9 mouse cellular contexts compared by ENCODE assay signal in genomic region chr7:27310306-27310705, GRCm38 (mm10). TPM values are rescaled to one million over a fixed set of nuclear protein-coding genes. Genes with fewer than 3 reads are reported as not detected.
DNase-seq lines count a peak whose midpoint lies in the region; ATAC-seq and TF ChIP-seq lines count a peak whose summit lies in the region.
"Had no signal": no experiment of that assay in that cellular context is flagged by ENCODE, and none has a peak within 500 bp of the region (broad histone marks: within the 10 kb centered on the region; RNA-seq: fewer than 3 reads in every experiment).

No protein-coding gene starts in this region.

- WGBS in cerebellum, adult 2 months = 8% methylated on average over 17 of the region's 17 CpGs
- WGBS in forebrain, embryonic 10.5 days = 5% methylated on average over 17 of the region's 17 CpGs
- 6% methylated on average over 17 of the region's 17 CpGs for WGBS in hindbrain, embryonic 15.5 days
- WGBS in lung, embryonic 16.5 days = 12% methylated on average over 17 of the region's 17 CpGs
- WGBS in thymus, adult 2 months = 14% methylated on average over 17 of the region's 17 CpGs

- H3K4me1 ChIP-seq in cerebellum, adult 2 months (ENCODE audit: control insufficient read depth, insufficient read depth, low read length) = peaks cover 4% of the 10 kb centered on the region; the same call in 1 of the 2 replicates
- H3K4me1 ChIP-seq in ES-E14 (ENCODE audit: control insufficient read depth in 2 of 2, insufficient read depth in 2 of 2, low read length in 2 of 2, poor library complexity in 1 of 2) = peaks cover 7 to 9% of the 10 kb centered on the region in 2 experiments
- peaks cover 25% of the 10 kb centered on the region for H3K4me1 ChIP-seq in forebrain, embryonic 10.5 days
- peaks cover 12% of the 10 kb centered on the region for H3K4me1 ChIP-seq in hindbrain, embryonic 15.5 days (replicated peaks)
- peaks cover 20% of the 10 kb centered on the region for H3K4me1 ChIP-seq in lung, embryonic 16.5 days (replicated peaks; ENCODE audit: control insufficient read depth, insufficient read depth, low read length)
- H3K4me1 ChIP-seq in thymus, adult 2 months (replicated peaks; ENCODE audit: control insufficient read depth, insufficient read depth, low read length) = peaks cover 8% of the 10 kb centered on the region

- peak overlapping the region; percentile 55 for H3K4me2 ChIP-seq in hindbrain, embryonic 15.5 days
- peak overlapping the region; percentile 59 for H3K4me2 ChIP-seq in lung, embryonic 16.5 days (ENCODE audit: low read depth, low read length)

- peaks cover 21% of the 10 kb centered on the region for H3K36me3 ChIP-seq in ES-E14 (ENCODE audit: control insufficient read depth, insufficient read depth, low read length, poor library complexity, severe bottlenecking)
- peaks cover 12% of the 10 kb centered on the region for H3K36me3 ChIP-seq in forebrain, embryonic 10.5 days (replicated peaks)
- peaks cover 14% of the 10 kb centered on the region for H3K36me3 ChIP-seq in hindbrain, embryonic 15.5 days
- peaks cover 21% of the 10 kb centered on the region for H3K36me3 ChIP-seq in lung, embryonic 16.5 days (ENCODE audit: control insufficient read depth, insufficient read depth, low read length)
- no peaks in the 10 kb centered on the region for H3K36me3 ChIP-seq in thymus, adult 2 months (ENCODE audit: control insufficient read depth, insufficient read depth, low read length)

- peak; percentile 63 for ATAC-seq in hindbrain, embryonic 15.5 days (ENCODE audit: low FRiP score, low read depth)
- peak; percentile 35 for ATAC-seq in lung, embryonic 16.5 days (ENCODE audit: low read depth)

- H3K27ac ChIP-seq in cerebellum, adult 2 months (ENCODE audit: insufficient read depth, low read length) = no peak overlapping the region
- H3K27ac ChIP-seq in ES-E14 (ENCODE audit: insufficient read depth, low read depth, low read length, poor library complexity, severe bottlenecking) = peak overlapping the region; percentile 98
- H3K27ac ChIP-seq in forebrain, embryonic 10.5 days = no peak overlapping the region
- H3K27ac ChIP-seq in hindbrain, embryonic 15.5 days (replicated peaks) = no peak overlapping the region
- H3K27ac ChIP-seq in lung, embryonic 16.5 days (ENCODE audit: low read length) = peak overlapping the region; percentile 83
- no peak overlapping the region for H3K27ac ChIP-seq in thymus, adult 2 months (ENCODE audit: control insufficient read depth, insufficient read depth, low read length)

- TF ChIP-seq POLR2A in cerebellum, adult 2 months (IDR thresholded peaks at IDR 0.05; ENCODE audit: borderline replicate concordance, insufficient read depth, low read length) = no peak
- TF ChIP-seq POLR2A in thymus, adult 2 months (IDR thresholded peaks at IDR 0.05; ENCODE audit: control insufficient read depth, extremely low read depth, insufficient read depth, low read length, poor library complexity) = no peak

- TF ChIP-seq CTCF in cerebellum, adult 2 months (IDR thresholded peaks at IDR 0.05; ENCODE audit: borderline replicate concordance, insufficient read depth, low read depth, low read length) = no peak
- no peak for TF ChIP-seq CTCF in thymus, adult 2 months (IDR thresholded peaks at IDR 0.05; ENCODE audit: borderline replicate concordance, control insufficient read depth, extremely low read depth, insufficient read depth, low read length, poor library complexity)

- peak; percentile 60 to 64 for DNase-seq in cerebellum, adult 2 months
- no peak for DNase-seq in cerebellum, adult 11 months
- no peak for DNase-seq in ES-E14 (ENCODE audit: low read depth, low spot score)
- no peak for DNase-seq in forebrain, embryonic 10.5 days (ENCODE audit: extremely low spot score, low spot score)
- DNase-seq in urinary bladder, postnatal 25 days (ENCODE audit: low spot score) = peak; percentile 60
- no peak for DNase-seq in thymus, adult 2 months

- peaks cover 1% of the 10 kb centered on the region; the same call in 1 of the 2 replicates for H3K9me3 ChIP-seq in ES-E14 (ENCODE audit: control insufficient read depth, insufficient read depth, low read depth, low read length)
- peaks cover 22% of the 10 kb centered on the region; the same call in 1 of the 2 replicates for H3K9me3 ChIP-seq in forebrain, embryonic 10.5 days
- no peaks in the 10 kb centered on the region for H3K9me3 ChIP-seq in hindbrain, embryonic 15.5 days
- peaks cover 8% of the 10 kb centered on the region for H3K9me3 ChIP-seq in lung, embryonic 16.5 days (ENCODE audit: control insufficient read depth, low read length)

- in situ Hi-C loops in ES-E14 (cut with MboI; ENCODE audit: low sequenced_read_pairs in 2 of 2, unreplicated experiment in 2 of 2) = no loop called here

- H3K9ac ChIP-seq in ES-E14 (ENCODE audit: insufficient read depth, low read depth, low read length, poor library complexity, severe bottlenecking) = peak overlapping the region; percentile 74
- 0 out of 2 replicates have a peak overlapping the region, but pooled peaks have one; percentile 10 for H3K9ac ChIP-seq in hindbrain, embryonic 15.5 days
- H3K9ac ChIP-seq in lung, embryonic 16.5 days (ENCODE audit: low read length) = peak overlapping the region; percentile 50

- peak overlapping the region; percentile 25 for H3K4me3 ChIP-seq in cerebellum, adult 2 months (replicated peaks; ENCODE audit: insufficient read depth, low read depth, low read length)
- H3K4me3 ChIP-seq in ES-E14 (ENCODE audit: insufficient read depth in 1 of 2, low read depth in 1 of 2, low read length in 2 of 2, poor library complexity in 1 of 2, severe bottlenecking in 1 of 2) = peak overlapping the region; percentile 64
- peak overlapping the region; percentile 47 for H3K4me3 ChIP-seq in forebrain, embryonic 10.5 days
- H3K4me3 ChIP-seq in hindbrain, embryonic 15.5 days = peak overlapping the region; percentile 29
- peak overlapping the region; percentile 37 for H3K4me3 ChIP-seq in lung, embryonic 16.5 days (ENCODE audit: low read length)
- H3K4me3 ChIP-seq in thymus, adult 2 months (ENCODE audit: control insufficient read depth, insufficient read depth, low read length) = no peak overlapping the region

- no peaks in the 10 kb centered on the region for H3K27me3 ChIP-seq in cerebellum, adult 2 months (ENCODE audit: control insufficient read depth, insufficient read depth, low read length)
- peaks cover 39% of the 10 kb centered on the region for H3K27me3 ChIP-seq in forebrain, embryonic 10.5 days (ENCODE audit: poor library complexity, severe bottlenecking)
- H3K27me3 ChIP-seq in hindbrain, embryonic 15.5 days = peaks cover 14% of the 10 kb centered on the region; the same call in 1 of the 2 replicates
- no peaks in the 10 kb centered on the region for H3K27me3 ChIP-seq in lung, embryonic 16.5 days (ENCODE audit: control insufficient read depth, insufficient read depth, low read depth, low read length)
- H3K27me3 ChIP-seq in thymus, adult 2 months (ENCODE audit: control insufficient read depth, insufficient read depth, low read length) = no peaks in the 10 kb centered on the region

TF ChIP-seq in ES-E14, 5 proteins besides CTCF, POLR2A, EP300 and RAD21:
- TF ChIP-seq HCFC1 (IDR thresholded peaks at IDR 0.05; ENCODE audit: borderline replicate concordance, insufficient read depth, low read length) = 0 out of 2 replicates have a peak, but pooled peaks have one; percentile 18
- TF ChIP-seq MAFK (IDR thresholded peaks at IDR 0.05; ENCODE audit: insufficient read depth, low read depth, low read length) = no peak

RNA-seq across cellular contexts. Expression of gene Ltbp4, which starts 27.2 kb away (rescaled TPM):
- 26.9 and 28.2 TPM in 2 replicates for polyA plus RNA-seq in cerebellum, adult 2 months (2012; rRNA removed)
- total RNA-seq in ES-E14 (2012; rRNA removed) = 65.8 and 114 TPM in 2 replicates
- 8.5 and 11.1 TPM in 2 replicates for polyA plus RNA-seq in forebrain, embryonic 10.5 days (2016; fragmentation: Nextera tagmentation; extraction: Ambion mirVana)
- polyA plus RNA-seq in hindbrain, embryonic 15.5 days (2015; fragmentation: Nextera tagmentation; extraction: Ambion mirVana) = 12.9 and 13.9 TPM in 2 replicates
- polyA plus RNA-seq in lung, embryonic 16.5 days (2015; fragmentation: Nextera tagmentation; extraction: Ambion mirVana) = 107 and 127 TPM in 2 replicates
- polyA plus RNA-seq in thymus, adult 2 months (2012; rRNA removed) = 48.3 and 77.5 TPM in 2 replicates

RNA-seq across cellular contexts. Expression of gene Shkbp1, which starts 45.5 kb away (rescaled TPM):
- polyA plus RNA-seq in cerebellum, adult 2 months (2012; rRNA removed) = 41.6 and 43.7 TPM in 2 replicates
- total RNA-seq in ES-E14 (2012; rRNA removed) = 28.8 and 45.5 TPM in 2 replicates
- polyA plus RNA-seq in forebrain, embryonic 10.5 days (2016; fragmentation: Nextera tagmentation; extraction: Ambion mirVana) = 62.4 and 67.7 TPM in 2 replicates
- polyA plus RNA-seq in hindbrain, embryonic 15.5 days (2015; fragmentation: Nextera tagmentation; extraction: Ambion mirVana) = 42.8 and 46.6 TPM in 2 replicates
- polyA plus RNA-seq in lung, embryonic 16.5 days (2015; fragmentation: Nextera tagmentation; extraction: Ambion mirVana) = 43.6 and 46.2 TPM in 2 replicates
- polyA plus RNA-seq in thymus, adult 2 months (2012; rRNA removed) = 203 and 206 TPM in 2 replicates

RNA-seq across cellular contexts. Expression of gene Gm20479, which starts 46.9 kb away (rescaled TPM):
- 0.38 TPM in 1 of 2 replicates, not detected in the other for polyA plus RNA-seq in cerebellum, adult 2 months (2012; rRNA removed)
- total RNA-seq in ES-E14 (2012; rRNA removed) = 1.4 and 1.5 TPM in 2 replicates
- polyA plus RNA-seq in forebrain, embryonic 10.5 days (2016; fragmentation: Nextera tagmentation; extraction: Ambion mirVana) = 1.4 TPM in 1 of 2 replicates, not detected in the other
- not detected in 2 replicates for polyA plus RNA-seq in hindbrain, embryonic 15.5 days (2015; fragmentation: Nextera tagmentation; extraction: Ambion mirVana)
- 0.52 and 1.1 TPM in 2 replicates for polyA plus RNA-seq in lung, embryonic 16.5 days (2015; fragmentation: Nextera tagmentation; extraction: Ambion mirVana)
- polyA plus RNA-seq in thymus, adult 2 months (2012; rRNA removed) = not detected in 2 replicates
- total RNA-seq: gastrocnemius, postnatal 4 days had no signal

RNA-seq across cellular contexts. Expression of gene Numbl, which starts 52.1 kb away (rescaled TPM):
- polyA plus RNA-seq in cerebellum, adult 2 months (2012; rRNA removed) = 56.7 and 64.1 TPM in 2 replicates
- total RNA-seq in ES-E14 (2012; rRNA removed) = 11.9 and 14.1 TPM in 2 replicates
- 13.6 and 15.6 TPM in 2 replicates for polyA plus RNA-seq in forebrain, embryonic 10.5 days (2016; fragmentation: Nextera tagmentation; extraction: Ambion mirVana)
- 57.8 and 67.5 TPM in 2 replicates for polyA plus RNA-seq in hindbrain, embryonic 15.5 days (2015; fragmentation: Nextera tagmentation; extraction: Ambion mirVana)
- polyA plus RNA-seq in lung, embryonic 16.5 days (2015; fragmentation: Nextera tagmentation; extraction: Ambion mirVana) = 14.8 and 14.9 TPM in 2 replicates
- 10.3 and 10.7 TPM in 2 replicates for polyA plus RNA-seq in thymus, adult 2 months (2012; rRNA removed)

Comparison
In these comparisons a context has a peak if more than half of its experiments do, and no peak if none do; other contexts are left out.
1. DNase-seq: peak in cerebellum, adult 2 months (2 of 2) and urinary bladder, postnatal 25 days (single experiment); none in cerebellum, adult 11 months (single experiment), ES-E14 (single experiment), forebrain, embryonic 10.5 days (single experiment) and thymus, adult 2 months (single experiment).
2. H3K27ac ChIP-seq: peak in ES-E14 (single experiment) and lung, embryonic 16.5 days (single experiment); none in cerebellum, adult 2 months (single experiment), forebrain, embryonic 10.5 days (single experiment), hindbrain, embryonic 15.5 days (single experiment) and thymus, adult 2 months (single experiment).
3. H3K9ac ChIP-seq: peak in every context shown above with its lines; median percentile 74 in ES-E14; 50 in lung, embryonic 16.5 days; 10 in hindbrain, embryonic 15.5 days.